Mouse (Mus musculus) gastrocnemius, postnatal 14 days (tissue): Measurements from ENCODE around the gene Cacnb1. TPM values are rescaled to one million over a fixed set of nuclear protein-coding genes. Genes with fewer than 3 reads are reported as not detected.

Experiments used
- DNase-seq: peaks from one replicate; pipeline ENCODE4 v3.0.0; 2021; ENCODE audit warnings: mixed read lengths
- intact Hi-C: fragments of 180-260 bp; cut with DNase I; formaldehyde crosslinking; loops from one replicate; pipeline ENCODE4 v1.15.1; 2025; ENCODE audit warnings: low total_unique reads
- total RNA-seq, 2 experiments: library from RNA; stranded (reverse); gene quantifications; 2 replicates each; pipeline ENCODE4 v1.2.3; 2021

Cacnb1 gene
- total RNA-seq, 2 experiments from 2014 or later, result 281 to 311 TPM

DNA sequence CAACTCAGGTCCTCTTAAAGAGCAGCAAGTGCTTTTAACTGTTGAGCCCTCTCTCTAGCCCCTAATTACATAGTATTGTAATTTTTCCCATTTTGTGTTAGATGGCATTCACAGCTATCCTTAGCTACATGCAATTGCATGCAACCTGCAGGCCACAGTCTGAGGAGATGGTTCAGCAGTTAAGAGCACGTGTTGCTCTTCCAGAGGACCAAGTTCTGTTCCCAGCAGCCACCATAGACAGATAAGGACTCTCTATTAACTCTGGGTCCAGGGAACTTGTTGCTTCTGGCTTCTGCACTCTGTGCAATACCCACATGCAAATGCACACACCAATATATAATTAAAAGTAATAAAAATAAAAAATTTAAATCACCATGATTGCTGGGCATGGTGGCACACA is 26.1 kb downstream of the Cacnb1 start:
- intact Hi-C loops, result no loop called here
- no peak for DNase-seq

- intact Hi-C loops, result no loop called here
- peak; percentile 69 for DNase-seq
These were observed 27.1 kb downstream of the Cacnb1 start, which contains the start of gene Arl5c for GRCm38 (mm10) chr11:97995564-97996288. Gene Arl5c, minus strand, starts transcription at chr11:97996181.

DNA sequence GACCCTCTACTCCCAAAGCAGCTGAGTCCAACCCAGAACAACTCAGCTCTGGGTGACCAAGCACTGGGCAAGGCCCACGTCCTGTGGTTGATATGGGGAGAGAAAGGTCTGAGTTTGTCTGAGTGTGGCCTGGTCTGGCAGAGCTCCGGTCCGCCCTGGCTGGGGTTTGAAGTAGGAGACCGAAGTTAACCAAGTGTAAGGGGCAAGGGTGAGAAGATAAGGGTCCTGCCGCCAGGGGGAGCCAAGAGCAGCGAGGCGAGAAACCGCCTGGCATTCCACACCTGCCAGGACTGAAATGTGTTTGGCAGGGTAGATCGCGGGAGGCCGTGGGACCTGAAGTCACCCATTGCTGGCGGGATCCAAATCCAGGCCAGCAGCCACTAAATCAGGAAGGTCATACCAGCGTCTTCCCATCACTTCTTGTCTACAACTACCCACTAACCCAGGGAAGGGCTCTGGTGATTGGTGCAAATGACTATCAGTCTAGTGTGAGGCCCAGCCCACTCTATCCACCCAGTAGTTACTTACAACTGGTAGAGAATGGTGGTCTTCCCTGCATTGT is 28.2 kb downstream of the Cacnb1 start:
- intact Hi-C loops, result no loop called here
- peak; percentile 80 for DNase-seq

GRCm38 (mm10) chr11:97988530-97989096 is 34.2 kb downstream of the Cacnb1 start:
- peak; percentile 82 for DNase-seq
- intact Hi-C loops, result no loop called here

DNA sequence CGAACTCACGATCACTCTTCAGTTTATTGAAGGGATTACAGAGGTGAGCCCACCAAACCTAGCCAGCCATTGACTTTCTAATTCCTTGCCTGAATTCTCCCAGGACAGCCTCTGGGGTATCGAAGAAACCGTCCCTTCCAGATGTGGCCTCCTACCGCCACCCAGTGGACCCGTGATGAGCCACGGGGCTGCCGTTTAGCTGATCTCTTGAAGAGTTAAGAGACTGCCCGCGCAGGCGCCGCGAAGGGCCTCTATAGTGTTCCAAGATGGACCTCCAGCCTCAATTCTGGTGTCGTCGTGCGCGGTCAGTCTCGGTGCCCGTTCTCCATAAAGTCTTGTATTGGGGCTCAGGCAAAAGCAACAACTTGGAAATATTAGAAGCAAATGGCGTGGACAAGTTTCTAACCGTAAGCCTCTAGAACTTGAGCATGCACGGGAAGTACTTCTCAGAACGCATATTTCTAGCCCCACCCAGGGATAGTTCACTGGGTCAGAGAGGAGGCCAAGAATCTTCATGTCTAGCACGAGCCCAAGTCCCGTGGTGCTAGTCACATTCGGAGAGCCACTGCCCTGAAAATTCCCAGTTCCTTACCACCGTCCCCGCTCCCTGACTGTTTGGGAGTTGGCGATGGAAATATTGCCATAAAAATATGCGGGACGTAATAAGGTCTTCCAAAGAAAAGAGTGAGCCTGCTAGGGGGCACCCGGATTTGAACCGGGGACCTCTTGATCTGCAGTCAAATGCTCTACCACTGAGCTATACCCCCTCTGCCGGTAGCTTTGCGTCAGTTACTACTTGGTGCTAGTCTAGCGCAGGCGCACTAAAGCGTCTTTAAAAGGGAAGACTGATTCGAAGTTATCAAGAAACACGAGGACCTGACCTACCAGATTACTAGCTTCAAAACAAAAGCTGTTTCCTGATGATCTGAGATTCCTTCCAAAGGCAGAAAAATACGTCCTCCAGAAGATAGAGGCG is 35.0 kb downstream of the Cacnb1 start:
- peak; percentile 94 for DNase-seq
- intact Hi-C loops, result loop anchor here (1.0 kb wide), 1 partner anchor 89 kb away; no protein-coding TSS in a partner anchor

- intact Hi-C loops, result loop anchor here (1.0 kb wide), 1 partner anchor 88 kb away; no protein-coding TSS in a partner anchor
- no peak for DNase-seq
These were observed 35.9 kb downstream of the Cacnb1 start for GRCm38 (mm10) chr11:97986738-97987465.

DNA sequence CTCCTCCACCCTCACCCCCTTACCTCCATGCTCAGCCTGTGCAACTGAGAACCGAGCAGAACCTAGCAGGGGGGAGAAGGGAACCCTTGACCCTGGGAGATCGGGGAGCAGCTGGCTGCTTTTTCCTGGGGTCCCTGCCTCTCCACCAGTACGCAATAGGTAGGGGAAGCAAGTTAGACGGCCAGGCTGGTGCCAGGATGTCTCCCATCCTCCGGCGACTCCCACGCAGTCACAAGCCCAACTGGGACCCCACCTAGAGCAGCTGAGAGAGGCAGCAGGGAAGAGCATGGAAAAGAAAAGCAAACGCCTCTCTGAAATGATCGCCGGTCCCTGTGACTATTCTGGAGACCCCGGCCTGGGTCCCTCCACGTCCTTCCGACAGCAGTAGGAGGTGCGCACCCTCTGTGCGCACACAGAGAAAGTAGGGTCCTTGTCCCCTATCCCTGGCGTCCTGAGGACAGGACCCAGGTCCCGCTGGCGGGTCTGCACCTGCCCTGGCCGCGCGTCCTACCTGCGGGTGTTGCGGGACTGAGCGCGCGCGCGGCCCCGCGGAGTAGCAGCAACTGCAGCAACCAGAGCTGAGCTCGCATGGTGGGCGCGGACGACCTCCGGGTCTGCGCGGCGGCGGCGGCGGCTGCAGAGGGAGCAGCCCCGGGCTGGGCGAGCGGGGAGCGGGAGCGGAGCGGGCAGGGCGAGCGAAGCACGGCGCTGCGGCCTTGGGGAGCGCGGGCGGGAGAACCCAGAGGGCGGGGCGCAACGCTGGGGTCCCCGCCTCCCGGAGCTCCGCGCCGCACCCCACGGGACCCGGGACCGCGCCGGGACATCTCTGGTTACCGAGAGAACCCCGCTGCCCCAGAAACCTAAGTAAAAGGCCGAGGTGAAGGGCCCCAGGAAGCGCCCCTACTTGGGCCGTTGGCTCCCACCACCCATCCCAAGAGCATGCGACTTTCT is 36.8 kb downstream of the Cacnb1 start, which contains the start of gene Plxdc1:
TSS of gene Plxdc1 (minus strand) at position 718 of the 951 bp plus-strand sequence.
- intact Hi-C loops, result no loop called here
- peak; percentile 58 for DNase-seq

DNA sequence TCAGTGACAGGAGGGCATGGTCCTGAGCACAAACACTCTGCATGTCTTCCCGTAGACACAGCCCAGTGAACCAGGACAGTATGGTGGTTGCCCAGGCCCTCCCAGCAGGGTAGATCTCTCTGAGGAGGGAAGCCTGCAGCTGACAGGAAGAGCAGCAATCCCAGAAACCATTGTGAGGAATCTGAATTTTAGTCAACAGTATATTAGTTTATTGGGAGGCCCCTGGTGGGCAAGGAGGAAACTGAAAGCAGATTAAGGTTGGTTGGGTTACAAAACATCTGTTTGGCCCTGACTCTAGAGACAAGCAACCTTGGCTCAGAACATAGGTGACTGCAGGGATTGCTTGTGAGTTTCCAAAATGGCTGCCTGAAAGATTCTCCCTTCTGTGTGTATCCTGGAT is 38.9 kb downstream of the Cacnb1 start:
- intact Hi-C loops, result no loop called here
- DNase-seq, result no peak

DNA sequence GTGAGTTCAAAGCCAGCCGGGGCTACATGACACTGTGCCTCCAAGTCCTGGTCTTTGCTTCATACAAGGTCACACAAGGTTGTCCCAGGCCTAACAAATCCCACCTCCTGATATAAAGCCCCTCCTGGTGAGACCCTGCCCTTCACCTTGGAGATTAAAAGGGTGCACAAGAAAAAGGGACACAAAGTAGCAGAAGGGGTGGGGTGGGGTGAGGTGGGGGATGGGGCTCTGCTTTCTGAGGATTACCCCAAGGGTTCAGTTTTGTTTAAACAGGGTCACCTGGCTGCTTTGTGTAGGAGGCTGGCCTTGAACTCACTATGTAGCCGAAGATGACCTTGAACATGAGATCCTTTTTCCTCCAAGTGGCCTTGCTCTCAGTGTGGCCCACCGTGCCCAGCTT is 39.3 kb downstream of the Cacnb1 start:
- intact Hi-C loops, result no loop called here
- no peak for DNase-seq

DNA sequence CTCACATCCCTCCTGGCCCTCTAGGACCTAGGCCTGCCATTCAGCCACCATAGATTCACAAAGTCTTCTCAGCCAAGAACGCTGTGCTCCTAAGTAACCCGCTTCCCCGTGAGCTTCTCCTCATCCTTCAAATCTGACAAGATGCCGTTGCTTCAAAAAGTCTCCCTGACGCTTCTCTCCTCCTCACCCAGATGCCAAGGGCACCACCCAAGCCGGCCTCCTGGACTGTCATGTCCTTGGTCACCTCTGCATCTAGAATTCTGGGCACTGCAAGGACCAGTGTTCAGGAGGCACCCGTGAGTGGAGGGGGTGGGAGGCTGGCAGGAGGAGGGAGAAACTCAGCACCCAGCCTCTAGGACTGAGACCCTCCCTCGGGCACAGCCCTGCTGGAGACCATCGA is 40.1 kb downstream of the Cacnb1 start:
- intact Hi-C loops, result no loop called here
- no peak for DNase-seq

- intact Hi-C loops, result no loop called here
- DNase-seq, result peak; percentile 77
These were observed 42.3 kb downstream of the Cacnb1 start for GRCm38 (mm10) chr11:97980531-97980966.

GRCm38 (mm10) chr11:97979824-97980495 is 42.9 kb downstream of the Cacnb1 start:
- intact Hi-C loops, result loop anchor here (5.0 kb wide), 1 partner anchor 43 kb away; no protein-coding TSS in a partner anchor
- DNase-seq, result no peak

DNA sequence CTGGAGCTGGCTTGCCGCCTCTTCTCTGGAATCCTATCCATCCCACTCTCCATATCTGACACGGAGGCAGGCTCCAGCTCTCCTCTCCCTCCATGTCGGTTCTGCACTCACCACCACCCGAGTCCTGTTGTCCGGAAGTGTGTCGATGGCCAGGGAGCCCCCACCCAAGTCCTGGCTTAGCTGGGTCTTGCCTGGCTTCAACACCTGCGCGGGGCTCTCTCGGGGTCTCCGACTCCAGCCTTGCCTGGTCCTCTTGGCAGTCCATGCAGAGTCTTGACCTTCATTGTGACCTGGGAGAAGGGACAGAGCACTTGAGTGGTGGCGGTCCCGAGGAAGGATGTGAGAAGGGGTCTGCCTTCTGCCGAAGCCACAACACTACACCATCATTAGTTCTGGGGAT is 44.4 kb downstream of the Cacnb1 start:
- intact Hi-C loops, result loop anchor here (5.0 kb wide), 1 partner anchor 41 kb away; no protein-coding TSS in a partner anchor

GRCm38 (mm10) chr11:97977797-97978196 is 45.0 kb downstream of the Cacnb1 start:
- intact Hi-C loops, result loop anchor here (5.0 kb wide), 1 partner anchor 40 kb away; no protein-coding TSS in a partner anchor
- no peak for DNase-seq

More for the DNA sequence above, 44.4 kb downstream of the Cacnb1 start:
- no peak for DNase-seq

GRCm38 (mm10) chr11:97974746-97975145 is 48.1 kb downstream of the Cacnb1 start:
- intact Hi-C loops, result loop anchor here (5.0 kb wide), 1 partner anchor 37 kb away; no protein-coding TSS in a partner anchor
- no peak for DNase-seq

GRCm38 (mm10) chr11:97974141-97974540 is 48.7 kb downstream of the Cacnb1 start:
- intact Hi-C loops, result no loop called here
- DNase-seq, result no peak

- intact Hi-C loops, result no loop called here
- DNase-seq, result no peak
These were observed 50.4 kb downstream of the Cacnb1 start for GRCm38 (mm10) chr11:97972434-97972833.
